Mouse (Mus musculus) heart, adult 2 months (tissue): Measurements from ENCODE around the gene Prph. TPM values are rescaled to one million over a fixed set of nuclear protein-coding genes. Genes with fewer than 3 reads are reported as not detected.

Experiments
- DNase-seq, 2 experiments: peaks; one replicate each; pipeline ENCODE4 v3.0.0; 2021
- H3K27ac ChIP-seq: fragments of 200-600 bp; 2 replicates; pipeline ENCODE4 v1.8.1; 2022
- H3K27me3 ChIP-seq: fragments of 200-500 bp; 2 replicates; pipeline ENCODE4 v1.6.1; 2012; ENCODE audit warnings: mild to moderate bottlenecking, low read length, inconsistent platforms, mixed read lengths; ENCODE audit not compliant: control insufficient read depth, insufficient read depth
- H3K36me3 ChIP-seq: fragments of 200-500 bp; 2 replicates; pipeline ENCODE4 v1.6.1; 2012; ENCODE audit warnings: low read length, inconsistent platforms; ENCODE audit not compliant: control insufficient read depth, insufficient read depth
- H3K4me1 ChIP-seq: fragments of 200-500 bp; 2 replicates; pipeline ENCODE4 v1.6.1; 2011; ENCODE audit warnings: low read length; ENCODE audit not compliant: control insufficient read depth, insufficient read depth
- H3K4me3 ChIP-seq: fragments of 200-600 bp; 2 replicates; pipeline ENCODE4 v1.8.1; 2022
- H3K79me2 ChIP-seq: fragments of 200-500 bp; replicated peaks from 2 replicates; pipeline ENCODE4 v1.6.1; 2012; ENCODE audit warnings: mild to moderate bottlenecking, inconsistent platforms, low read length, moderate library complexity, mixed read lengths; ENCODE audit not compliant: control insufficient read depth, insufficient read depth
- H3K9ac ChIP-seq: fragments of 200-500 bp; 2 replicates; pipeline ENCODE4 v1.6.1; 2012; ENCODE audit warnings: low read depth, mild to moderate bottlenecking, control low read depth, inconsistent platforms, low read length, mixed read lengths
- CTCF ChIP-seq: fragments of 200-600 bp; IDR thresholded peaks from 2 replicates; pipeline ENCODE4 v1.8.1; 2022; ENCODE audit warnings: antibody characterized with exemption, mild to moderate bottlenecking, moderate library complexity
- EP300 ChIP-seq: fragments of 200-500 bp; IDR thresholded peaks from 2 replicates; pipeline ENCODE4 v1.6.1; 2011; ENCODE audit warnings: low read depth, low read length, control low read depth; ENCODE audit not compliant: insufficient read depth
- POLR2A ChIP-seq: fragments of 200-500 bp; IDR thresholded peaks from 2 replicates; pipeline ENCODE4 v1.6.1; 2011; ENCODE audit warnings: mild to moderate bottlenecking, low read depth, low read length, control low read depth; ENCODE audit not compliant: insufficient read depth
- WGBS: fragments of 180-500 bp; shearing (Covaris S2); methylation state at CpG from one replicate; pipeline ENCODE4 v1.1.7; 2018; 5-methylcytosine and 5-hydroxymethylcytosine counted together
- intact Hi-C: fragments of 180-260 bp; cut with DNase I; formaldehyde crosslinking; loops from one replicate; pipeline ENCODE4 v1.15.1; 2025
- polyA plus RNA-seq: library from polyadenylated mRNA; depleted of rRNA; stranded (reverse); fragments of >200 nt; gene quantifications from 2 replicates; pipeline ENCODE4 v1.2.3, GENCODE M21; 2012
- total RNA-seq, 2 experiments: library from RNA; stranded (reverse); gene quantifications; 2 replicates each; pipeline ENCODE4 v1.2.3; 2021

Prph gene
- total and polyA plus RNA-seq, 3 experiments = 0.13 to 1.00 (median 0.80) TPM

DNA sequence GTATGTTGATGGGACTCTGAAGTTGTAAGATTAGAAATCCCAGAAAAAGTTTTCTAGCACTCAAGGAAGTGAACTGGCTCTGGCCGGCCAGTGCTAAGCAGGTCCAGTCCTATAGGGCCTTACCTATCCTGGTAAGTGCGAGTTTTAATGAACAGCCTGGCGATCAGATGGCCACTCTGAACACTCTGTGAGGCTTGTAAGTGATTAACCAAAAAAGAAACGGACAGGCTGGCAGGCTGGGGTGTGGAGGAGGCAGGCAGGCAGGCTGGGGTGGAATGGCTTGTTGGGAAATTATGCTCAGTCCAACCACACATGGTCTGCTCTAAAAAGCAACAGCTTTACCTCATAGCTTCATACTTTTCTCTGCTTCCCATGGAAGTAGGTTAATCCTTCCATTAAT lies 19.5 kb upstream of the Prph start:
- 68% methylated on average over 4 of the region's 4 CpGs for WGBS
- Histone ChIP-seq H3K27me3 (no peaks in the 10 kb centered on the region), H3K4me3 (no peak overlapping the region), H3K79me2 (no peaks in the 10 kb centered on the region; the same call in 1 of the 2 replicates), H3K36me3 (peaks cover 9% of the 10 kb centered on the region), H3K27ac (no peak overlapping the region), H3K4me1 (peaks cover 6% of the 10 kb centered on the region), H3K9ac (no peak overlapping the region)
- intact Hi-C loops = no loop called here
- no peak for TF ChIP-seq EP300
- no peak for TF ChIP-seq CTCF
- TF ChIP-seq POLR2A = no peak
- DNase-seq = no peak

DNA sequence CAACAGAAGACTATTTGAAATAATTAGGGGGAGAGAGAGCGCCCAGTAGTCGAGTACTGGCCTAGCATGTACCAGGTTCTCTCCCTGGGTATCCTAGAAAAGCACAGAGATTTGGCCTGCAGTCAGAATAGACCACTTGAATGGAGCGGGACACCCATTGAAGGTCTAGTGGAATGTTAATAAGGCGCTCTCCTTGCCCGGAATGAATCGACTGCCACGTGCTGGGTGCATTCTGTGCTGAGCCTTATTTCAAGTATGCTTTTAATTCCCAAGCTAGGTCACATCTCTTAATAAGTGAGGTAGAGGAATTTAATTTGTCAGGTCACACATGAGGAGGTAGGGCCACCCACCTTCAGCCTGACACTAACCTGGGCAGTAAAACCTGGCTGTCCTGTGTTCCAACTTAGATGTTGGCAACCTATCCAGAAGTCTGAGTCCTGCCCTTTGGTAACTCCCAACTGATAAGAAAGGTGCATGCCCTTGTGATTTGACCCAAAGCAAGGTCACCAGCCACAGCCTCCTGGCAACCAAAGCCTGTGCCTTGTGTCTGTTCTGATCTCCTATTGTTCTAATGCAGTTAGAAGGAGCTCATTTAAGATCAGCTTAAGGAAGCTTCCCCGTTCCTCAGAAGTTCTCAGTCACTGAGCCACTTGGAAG lies 18.6 kb upstream of the Prph start:
- peak in 1 of 2 experiments; percentile 59 for DNase-seq
- no peaks in the 10 kb centered on the region for H3K27me3 ChIP-seq

DNA sequence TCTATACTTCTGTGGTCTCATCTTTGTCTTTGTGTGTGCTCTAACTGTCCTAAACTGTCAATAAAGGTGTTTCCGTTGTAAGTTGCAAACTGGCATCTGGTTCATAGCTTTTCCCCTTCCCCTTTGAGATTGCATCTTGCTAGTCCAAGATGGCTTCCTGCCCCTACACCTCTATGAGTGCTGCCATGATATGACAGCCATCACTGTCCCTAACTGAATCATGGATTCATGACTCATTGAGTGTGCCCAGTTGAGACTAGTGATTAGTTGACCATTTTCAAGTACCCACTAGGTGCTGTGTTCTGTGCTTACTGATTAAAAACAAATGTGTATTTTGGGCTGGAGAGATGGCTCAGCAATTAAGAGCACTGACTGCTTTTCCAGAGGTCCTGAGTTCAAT lies 16.9 kb upstream of the Prph start:
- intact Hi-C loops = no loop called here
- no peak overlapping the region for H3K9ac ChIP-seq
- H3K27ac ChIP-seq = no peak overlapping the region
- no peak for DNase-seq
- no peaks in the 10 kb centered on the region for H3K79me2 ChIP-seq
- H3K4me1 ChIP-seq = no peaks in the 10 kb centered on the region; the same call in 1 of the 2 replicates
- H3K4me3 ChIP-seq = no peak overlapping the region
- WGBS = 92% methylated on average over 1 of the region's 1 CpGs
- peaks cover 9% of the 10 kb centered on the region for H3K36me3 ChIP-seq
- TF ChIP-seq POLR2A = no peak
- TF ChIP-seq EP300 = no peak
- TF ChIP-seq CTCF = no peak
- no peaks in the 10 kb centered on the region for H3K27me3 ChIP-seq

More for the DNA sequence above, 18.6 kb upstream of the Prph start:
- WGBS = 73% methylated on average over 8 of the region's 8 CpGs
- Histone ChIP-seq H3K4me3 (no peak overlapping the region), H3K4me1 (peaks cover 6% of the 10 kb centered on the region), H3K36me3 (peaks cover 9% of the 10 kb centered on the region), H3K9ac (no peak overlapping the region), H3K27ac (peak overlapping the region; percentile 18; the same call in 1 of the 2 replicates), H3K79me2 (no peaks in the 10 kb centered on the region; the same call in 1 of the 2 replicates)
- intact Hi-C loops = no loop called here
- TF ChIP-seq CTCF (no peak), POLR2A (no peak), EP300 (no peak)

DNA sequence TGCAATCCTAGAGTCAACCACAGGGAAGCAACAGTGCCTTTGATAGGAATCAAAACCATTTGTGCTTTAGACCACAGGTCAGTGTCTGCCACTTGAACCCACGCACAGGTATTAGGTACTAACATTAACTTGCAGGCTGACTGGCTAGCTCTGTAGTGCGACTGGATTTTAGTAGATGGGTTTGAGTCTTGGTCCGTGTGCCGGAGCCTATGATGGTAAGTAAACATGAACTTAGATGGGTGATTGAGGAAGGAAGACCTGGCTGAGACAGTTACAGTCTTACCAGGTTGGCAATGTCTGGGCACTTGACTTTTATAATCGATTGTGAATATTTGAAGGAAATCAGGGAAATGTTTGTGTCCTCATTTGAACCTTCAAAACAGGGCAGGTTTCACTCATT lies 16.2 kb upstream of the Prph start:
- TF ChIP-seq POLR2A (no peak), EP300 (no peak), CTCF (no peak)
- Histone ChIP-seq H3K4me1 (no peaks in the 10 kb centered on the region), H3K79me2 (no peaks in the 10 kb centered on the region), H3K9ac (no peak overlapping the region), H3K36me3 (peaks cover 9% of the 10 kb centered on the region), H3K27me3 (no peaks in the 10 kb centered on the region), H3K27ac (no peak overlapping the region), H3K4me3 (no peak overlapping the region)
- intact Hi-C loops = no loop called here
- no peak for DNase-seq
- 94% methylated on average over 5 of the region's 5 CpGs for WGBS

DNA sequence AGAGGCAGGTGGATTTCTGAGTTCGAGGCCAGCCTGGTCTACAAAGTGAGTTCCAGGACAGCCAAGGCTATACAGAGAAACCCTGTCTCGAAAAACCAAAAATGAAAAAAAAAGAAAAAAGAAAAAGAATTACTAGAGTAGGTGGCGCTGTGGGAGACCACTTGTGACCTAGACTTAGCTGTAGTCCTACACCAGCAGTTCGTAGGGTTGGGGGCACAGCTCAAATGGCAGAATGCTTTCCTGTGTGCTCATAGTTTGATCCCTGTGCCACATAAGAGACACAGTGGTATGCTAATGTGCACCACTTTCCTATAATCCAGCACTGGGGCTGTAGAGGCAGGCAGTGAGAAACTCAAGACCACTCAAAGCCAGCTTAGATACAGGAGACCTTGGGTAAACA lies 15.7 kb upstream of the Prph start:
- no peaks in the 10 kb centered on the region for H3K79me2 ChIP-seq
- WGBS = 84% methylated on average over 4 of the region's 4 CpGs
- no peaks in the 10 kb centered on the region for H3K27me3 ChIP-seq
- H3K9ac ChIP-seq = no peak overlapping the region
- no peaks in the 10 kb centered on the region for H3K4me1 ChIP-seq
- no peak overlapping the region for H3K27ac ChIP-seq
- intact Hi-C loops = no loop called here
- peaks cover 9% of the 10 kb centered on the region for H3K36me3 ChIP-seq
- DNase-seq = no peak
- H3K4me3 ChIP-seq = no peak overlapping the region
- TF ChIP-seq EP300 = no peak
- TF ChIP-seq CTCF = no peak
- TF ChIP-seq POLR2A = no peak
